8 mouse cellular contexts compared by ENCODE assay signal in genomic region chr11:95041139-95041609, GRCm38 (mm10). TPM values are rescaled to one million over a fixed set of nuclear protein-coding genes. Genes with fewer than 3 reads are reported as not detected.
A peak's percentile ranks its signal among the peaks of the same experiment; 100 is the strongest.
DNase-seq lines count a peak whose midpoint lies in the region; ATAC-seq and TF ChIP-seq lines count a peak whose summit lies in the region.

Pdk2 (minus strand) TSS chr11:95041354.

- peak within 1 kb of the TSS; percentile 85 for H3K4me2 ChIP-seq in lung, embryonic 15.5 days

- ATAC-seq in Patski = peak; percentile 87
- ATAC-seq in lung, embryonic 15.5 days (ENCODE audit: borderline replicate concordance, extremely low read depth, low FRiP score, low TSS enrichment) = peak; percentile 97

- H3K9ac ChIP-seq in lung, embryonic 15.5 days = peak within 1 kb of the TSS; percentile 72

- peak; percentile 78 for TF ChIP-seq POLR2A in olfactory bulb, adult 2 months (IDR thresholded peaks at IDR 0.05; ENCODE audit: insufficient read depth, low read depth, low read length)

- WGBS in hindbrain, embryonic 10.5 days = 0% methylated on average over 41 of the region's 41 CpGs
- under 1% methylated on average over 41 of the region's 41 CpGs for WGBS in lung, embryonic 15.5 days
- 0% methylated on average over 41 of the region's 41 CpGs for WGBS in olfactory bulb, adult 2 months

- peaks cover 37% of the 10 kb centered on the region for H3K4me1 ChIP-seq in hindbrain, embryonic 10.5 days (replicated peaks)
- H3K4me1 ChIP-seq in lung, embryonic 15.5 days = peaks cover 19% of the 10 kb centered on the region
- H3K4me1 ChIP-seq in olfactory bulb, adult 2 months (ENCODE audit: control insufficient read depth, insufficient read depth, low read length) = peaks cover 27% of the 10 kb centered on the region

- peak; percentile 84 for DNase-seq in Patski (ENCODE audit: low read depth, low spot score)
- peak; percentile 94 to 97 for DNase-seq in cerebellum, postnatal 10 days
- peak; percentile 95 to 97 for DNase-seq in frontal cortex, adult 2 months (ENCODE audit: extremely low spot score in 1 of 2, low spot score in 1 of 2)
- DNase-seq in hindbrain, embryonic 10.5 days (ENCODE audit: low spot score) = peak; percentile 97
- peak; percentile 86 for DNase-seq in layer of hippocampus, adult 9-10 months (ENCODE audit: low spot score)
- peak; percentile 91 to 95 for DNase-seq in thymus, adult 18-20 months

- H3K27me3 ChIP-seq in Patski = no peaks in the 10 kb centered on the region
- peaks cover 28% of the 10 kb centered on the region for H3K27me3 ChIP-seq in hindbrain, embryonic 10.5 days (ENCODE audit: insufficient read depth, poor library complexity, severe bottlenecking)
- H3K27me3 ChIP-seq in lung, embryonic 15.5 days = no peaks in the 10 kb centered on the region

- CTCF ChIA-PET in Patski (lab: Charles Lee) = interaction anchor here (0.7 to 2.9 kb wide), 9 partner anchors 10 to 63 kb away, joined by 3 to 16 read pairs (median 4); no protein-coding TSS in a partner anchor

- peak within 1 kb of the TSS; percentile 80 for H3K4me3 ChIP-seq in hindbrain, embryonic 10.5 days
- peak within 1 kb of the TSS; percentile 73 for H3K4me3 ChIP-seq in lung, embryonic 15.5 days
- peak within 1 kb of the TSS; percentile 94 for H3K4me3 ChIP-seq in olfactory bulb, adult 2 months (ENCODE audit: insufficient read depth, low read depth, low read length)

- no peaks in the 10 kb centered on the region for H3K36me3 ChIP-seq in hindbrain, embryonic 10.5 days
- peaks cover 11% of the 10 kb centered on the region for H3K36me3 ChIP-seq in lung, embryonic 15.5 days

- no peaks in the 10 kb centered on the region for H3K9me3 ChIP-seq in hindbrain, embryonic 10.5 days
- no peaks in the 10 kb centered on the region for H3K9me3 ChIP-seq in lung, embryonic 15.5 days

- TF ChIP-seq CTCF in Patski (IDR thresholded peaks at IDR 0.05) = no peak
- no peak for TF ChIP-seq CTCF in olfactory bulb, adult 2 months (IDR thresholded peaks at IDR 0.05; ENCODE audit: insufficient read depth, low read depth, low read length)

- POLR2A ChIA-PET in Patski (lab: Charles Lee) = interaction anchor here (0.5 to 1.3 kb wide), 6 partner anchors 16 to 64 kb away, joined by 3 to 5 read pairs (median 4); partner anchors contain the start of gene Samd14

- in situ Hi-C loops in Patski (cut with MboI; ENCODE audit: low pct_unique_long_range_greater_than_20kb) = loop anchor here (5.0 to 10.0 kb wide), 3 partner anchors 64 to 214 kb away; partner anchors contain the start of gene Sgca

- H3K27ac ChIP-seq in hindbrain, embryonic 10.5 days = peak within 1 kb of the TSS; percentile 84
- peak within 1 kb of the TSS; percentile 76 for H3K27ac ChIP-seq in lung, embryonic 15.5 days
- peak within 1 kb of the TSS; percentile 83 for H3K27ac ChIP-seq in olfactory bulb, adult 2 months (ENCODE audit: insufficient read depth, low read depth, low read length)

RNA-seq across cellular contexts. Expression of gene Pdk2, which starts in this region (rescaled TPM):
- 61.5 TPM for polyA plus RNA-seq in Patski (2021)
- polyA plus RNA-seq in frontal cortex, adult 2 months (2012; rRNA removed) = 88.7 and 97.3 TPM in 2 replicates
- 10.7 and 15.2 TPM in 2 replicates for polyA plus RNA-seq in hindbrain, embryonic 10.5 days (2016; fragmentation: Nextera tagmentation; extraction: Ambion mirVana)
- 27.8 and 30.9 TPM in 2 replicates for polyA plus RNA-seq in lung, embryonic 15.5 days (2015; fragmentation: Nextera tagmentation; extraction: Ambion mirVana)
- not detected in 2 replicates for polyA plus RNA-seq in olfactory bulb, adult 2 months (2012; ENCODE audit: insufficient read depth, insufficient read length, low replicate concordance, missing spikeins)

Comparison
In these comparisons a context has a peak if more than half of its experiments do, and no peak if none do; other contexts are left out.
1. Peak in every context shown above with its lines: DNase-seq, ATAC-seq, H3K4me3 ChIP-seq and H3K27ac ChIP-seq.
2. RNA of gene Pdk2 (polyA plus RNA-seq): 88.7 to 97.3 TPM in frontal cortex, adult 2 months, 61.5 TPM in Patski (single experiment), 27.8 to 30.9 TPM in lung, embryonic 15.5 days and 10.7 to 15.2 TPM in hindbrain, embryonic 10.5 days; not detected in olfactory bulb, adult 2 months; every median in the first group is over 10 times any median in the second.